Mouse (Mus musculus): Measurements from ENCODE around the gene Mrpl23.

GRCm38 (mm10) chr7:142561856-142562404 is 29.4 kb downstream of the Mrpl23 start:
- TF ChIP-seq CTCF (IDR thresholded peaks at IDR 0.05; ENCODE audit: low read depth): no peak
- TF ChIP-seq EP300 (IDR thresholded peaks at IDR 0.05; ENCODE audit: low read depth): no peak

All from liver, embryonic 14.5 days (tissue).